Mouse (Mus musculus): Measurements from ENCODE around the gene Hgd.
A peak's percentile ranks its signal among the peaks of the same experiment; 100 is the strongest.

The Hgd gene

GRCm38 (mm10) chr16:37579994-37580393 lies at the start of gene Hgd:
Gene Hgd (plus strand): TSS chr16:37580153.
- DNase-seq (ENCODE audit: low spot score in 2 of 2), result no peak

GRCm38 (mm10) chr16:37530170-37530569 lies 49.8 kb upstream of the Hgd start:
- DNase-seq (ENCODE audit: low spot score in 2 of 2), result no peak

GRCm38 (mm10) chr16:37532046-37532445 lies 47.9 kb upstream of the Hgd start:
- DNase-seq (ENCODE audit: low spot score in 2 of 2), result no peak

GRCm38 (mm10) chr16:37533369-37534068 lies 46.4 kb upstream of the Hgd start:
- no peak for DNase-seq (ENCODE audit: low spot score in 2 of 2)

GRCm38 (mm10) chr16:37539240-37539610 lies 40.7 kb upstream of the Hgd start:
- no peak for DNase-seq (ENCODE audit: low spot score in 2 of 2)

- peak; percentile 96 to 97 for DNase-seq (ENCODE audit: low spot score in 2 of 2)
Observed at GRCm38 (mm10) chr16:37539611-37540580, 40.1 kb upstream of the Hgd start, which contains the start of the genes Gtf2e1 and Rabl3. Gene Gtf2e1 (minus strand): TSS chr16:37539789. Gene Rabl3 (plus strand): TSS chr16:37539885.

- DNase-seq (ENCODE audit: low spot score in 2 of 2), result no peak
Observed at GRCm38 (mm10) chr16:37540776-37541175, 39.2 kb upstream of the Hgd start.

GRCm38 (mm10) chr16:37546312-37546711 lies 33.6 kb upstream of the Hgd start:
- DNase-seq (ENCODE audit: low spot score in 2 of 2), result no peak

GRCm38 (mm10) chr16:37550266-37550665 lies 29.7 kb upstream of the Hgd start:
- no peak for DNase-seq (ENCODE audit: low spot score in 2 of 2)

GRCm38 (mm10) chr16:37550981-37551380 lies 29.0 kb upstream of the Hgd start:
- no peak for DNase-seq (ENCODE audit: low spot score in 2 of 2)

- no peak for DNase-seq (ENCODE audit: low spot score in 2 of 2)
Observed at GRCm38 (mm10) chr16:37552824-37553223, 27.1 kb upstream of the Hgd start.

- no peak for DNase-seq (ENCODE audit: low spot score in 2 of 2)
Observed at GRCm38 (mm10) chr16:37562414-37562813, 17.5 kb upstream of the Hgd start.

- no peak for DNase-seq (ENCODE audit: low spot score in 2 of 2)
Observed at GRCm38 (mm10) chr16:37562961-37563360, 17.0 kb upstream of the Hgd start.

GRCm38 (mm10) chr16:37565117-37565516 lies 14.8 kb upstream of the Hgd start:
- no peak for DNase-seq (ENCODE audit: low spot score in 2 of 2)

GRCm38 (mm10) chr16:37566107-37566506 lies 13.8 kb upstream of the Hgd start:
- no peak for DNase-seq (ENCODE audit: low spot score in 2 of 2)

GRCm38 (mm10) chr16:37567113-37568050 lies 12.6 kb upstream of the Hgd start:
- DNase-seq (ENCODE audit: low spot score in 2 of 2), result no peak

GRCm38 (mm10) chr16:37571554-37571953 lies 8.4 kb upstream of the Hgd start:
- no peak for DNase-seq (ENCODE audit: low spot score in 2 of 2)

- no peak for DNase-seq (ENCODE audit: low spot score in 2 of 2)
Observed at GRCm38 (mm10) chr16:37572117-37572754, 7.7 kb upstream of the Hgd start.

GRCm38 (mm10) chr16:37573061-37573460 lies 6.9 kb upstream of the Hgd start:
- no peak for DNase-seq (ENCODE audit: low spot score in 2 of 2)

- no peak for DNase-seq (ENCODE audit: low spot score in 2 of 2)
Observed at GRCm38 (mm10) chr16:37575325-37575724, 4.6 kb upstream of the Hgd start.

GRCm38 (mm10) chr16:37579591-37579990 lies 362 bp upstream of the Hgd start:
- DNase-seq (ENCODE audit: low spot score in 2 of 2), result no peak

All from frontal cortex, postnatal 10 days (tissue).